Mouse (Mus musculus) c-Kit-positive CD71-positive TER-119-positive erythroid progenitor cells, embryonic 14.5 days (primary cell): ENCODE measurements at regions not wholly inside any gene's neighbourhood (a gene's known extent, or its start where the extent isn't known, plus 50 kb on each side); places are given as distances from the start of the nearest gene placed in this dataset.

Experiments
- DNase-seq: peaks from one replicate; pipeline ENCODE4 v3.0.0-alpha.2; 2013; ENCODE audit warnings: low spot score

- DNase-seq, result no peak
Measured at GRCm38 (mm10) chr16:85977102-85977501, 75.5 kb upstream of the Adamts5 start.

- DNase-seq, result no peak
Measured at GRCm38 (mm10) chr16:85966892-85967444, 65.3 kb upstream of the Adamts5 start.

GRCm38 (mm10) chr16:85966251-85966650 is 64.6 kb upstream of the Adamts5 start:
- DNase-seq, result no peak

GRCm38 (mm10) chr16:85964352-85965210 is 63.0 kb upstream of the Adamts5 start:
- DNase-seq, result no peak

GRCm38 (mm10) chr16:85956006-85956562 is 54.5 kb upstream of the Adamts5 start:
- DNase-seq, result no peak

GRCm38 (mm10) chr16:85951628-85952027 is 50.0 kb upstream of the Adamts5 start:
- no peak for DNase-seq
